Mouse (Mus musculus): Measurements from ENCODE around the gene Irf9.

- TF ChIP-seq POLR2A (IDR thresholded peaks at IDR 0.05; ENCODE audit: borderline replicate concordance, low read depth, low read length) = no peak
- TF ChIP-seq CTCF (IDR thresholded peaks at IDR 0.05; ENCODE audit: low read depth, low read length) = no peak
Observed at GRCm38 (mm10) chr14:55615876-55616275, 12.5 kb downstream of the Irf9 start.

Data from bone marrow macrophage, adult 2 months (primary cell).